Mouse (Mus musculus) testis, adult 10 weeks (tissue): ENCODE measurements around the gene Rnf150. TPM values are rescaled to one million over a fixed set of nuclear protein-coding genes. Genes with fewer than 3 reads are reported as not detected.

ENCODE experiments used
- polyA plus RNA-seq: library from polyadenylated mRNA; stranded (reverse); fragments of 350-450 nt; fragmentation: Illumina TruSeq; extraction: RNeasy Lipid Tissue Mini Kit (QIAGEN cat#74804); gene quantifications from one replicate; pipeline ENCODE4 v1.2.3, GENCODE M21; 2014; ENCODE audit warnings: low read depth, low replicate concordance

The Rnf150 gene
- 1.3 TPM for polyA plus RNA-seq

DNA sequence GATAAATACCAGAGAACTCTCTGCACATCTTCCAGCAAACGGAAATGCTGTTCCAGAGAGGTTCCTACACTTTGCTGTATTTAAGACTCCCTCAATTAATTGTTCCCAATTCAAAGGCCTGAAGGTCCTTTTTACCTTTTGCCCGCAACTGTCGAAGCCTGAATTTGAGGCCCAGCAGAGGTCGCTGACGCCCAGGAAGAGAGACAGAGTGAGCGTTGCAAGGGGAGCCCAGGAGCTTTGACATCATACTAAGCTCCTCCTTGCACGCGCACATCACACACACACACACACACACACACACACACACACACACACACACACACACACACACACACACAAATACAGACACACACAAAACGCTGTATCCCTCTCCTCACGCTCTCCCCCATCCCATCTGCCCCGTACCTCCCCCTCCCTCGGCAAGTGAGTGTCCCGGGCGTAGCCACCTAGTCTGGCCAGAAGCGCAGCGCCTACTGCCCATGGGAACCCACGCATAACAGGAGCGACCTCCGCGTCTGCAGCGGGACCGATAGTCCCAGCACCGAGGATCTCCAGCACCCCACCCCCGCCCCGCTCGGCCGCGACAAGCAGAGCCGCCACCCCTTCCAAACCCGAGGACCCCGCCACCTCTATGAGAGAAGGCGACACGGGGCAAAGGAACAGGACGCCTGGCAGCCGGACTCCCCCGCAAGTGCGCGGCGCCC, at the start of gene Rnf150:
Gene Rnf150, plus strand, starts transcription at position 316 of the 704 bp plus-strand sequence.

Other genes starting within 250 kb of the Rnf150 start
- gene Zfp330, start 89.2 kb upstream of the Rnf150 start, polyA plus RNA-seq: 76.3 TPM